Mouse (Mus musculus): ENCODE measurements at regions not wholly inside any gene's neighbourhood (a gene's known extent, or its start where the extent isn't known, plus 50 kb on each side); places are given as distances from the start of the nearest gene placed in this dataset.

DNA sequence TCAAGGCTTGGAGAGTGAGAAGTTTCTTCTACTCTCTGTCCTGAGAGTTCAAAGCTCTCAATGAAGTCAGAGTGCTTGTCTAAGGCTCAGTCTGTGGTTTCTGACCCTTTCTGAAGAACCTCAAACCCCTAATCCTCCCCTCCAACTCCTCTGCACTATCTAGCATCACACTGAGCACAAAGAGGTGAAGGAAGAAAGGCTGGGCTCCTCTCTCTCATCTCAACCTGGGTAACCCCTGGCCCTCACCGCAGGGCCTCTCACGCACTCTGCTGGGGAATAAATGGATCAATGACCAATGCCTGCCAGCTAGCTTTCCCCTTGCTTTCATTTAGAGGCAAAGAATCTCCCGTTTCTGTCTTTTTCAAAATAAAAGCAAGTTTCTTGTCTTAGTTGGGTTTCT lies 150.8 kb downstream of the Dad1 start:
- Histone ChIP-seq H3K4me2 (ENCODE audit: low read depth, low read length, poor library complexity, severe bottlenecking) (no peak overlapping the region), H3K36me3 (ENCODE audit: insufficient read depth, low read length) (no peaks in the 10 kb centered on the region), H3K4me1 (ENCODE audit: insufficient read depth, low read length) (no peaks in the 10 kb centered on the region), H3K27ac (ENCODE audit: low read depth, low read length) (no peak overlapping the region), H3K9me3 (ENCODE audit: low read length) (no peaks in the 10 kb centered on the region), H3K9ac (replicated peaks; ENCODE audit: low read length, poor library complexity, severe bottlenecking) (no peak overlapping the region), H3K27me3 (ENCODE audit: insufficient read depth, low read length) (no peaks in the 10 kb centered on the region), H3K4me3 (ENCODE audit: low read depth, low read length) (no peak overlapping the region)
- no peak for TF ChIP-seq CTCF (IDR thresholded peaks at IDR 0.05)
- DNase-seq (ENCODE audit: low spot score) = no peak
- no peak for ATAC-seq (ENCODE audit: low FRiP score)
- 53% methylated on average over 3 of the region's 3 CpGs for WGBS

DNA sequence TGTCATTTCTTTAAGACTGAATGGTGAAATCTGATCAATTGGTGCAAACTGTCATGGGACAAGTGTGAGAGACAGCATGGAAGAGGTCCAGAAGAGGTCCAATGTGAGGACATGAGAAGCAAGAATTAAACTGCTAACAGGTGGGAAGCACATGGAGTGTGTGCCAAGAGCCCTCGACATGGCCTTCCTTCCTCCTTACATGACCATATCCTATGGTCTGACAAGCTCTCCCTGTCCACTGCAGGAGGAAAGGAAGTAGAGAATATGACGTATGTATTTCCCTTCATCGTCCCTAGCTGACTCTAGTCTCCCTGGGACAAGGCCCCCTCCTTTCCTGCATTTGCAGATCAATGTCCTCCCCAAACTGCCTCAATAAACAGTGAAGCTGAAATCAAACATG lies 152.1 kb downstream of the Dad1 start:
- H3K4me1 ChIP-seq (ENCODE audit: insufficient read depth, low read length) = no peaks in the 10 kb centered on the region
- no peaks in the 10 kb centered on the region for H3K36me3 ChIP-seq (ENCODE audit: insufficient read depth, low read length)
- ATAC-seq (ENCODE audit: low FRiP score) = no peak
- no peak overlapping the region for H3K27ac ChIP-seq (ENCODE audit: low read depth, low read length)
- no peak for TF ChIP-seq CTCF (IDR thresholded peaks at IDR 0.05)
- no peak overlapping the region for H3K4me3 ChIP-seq (ENCODE audit: low read depth, low read length)
- WGBS = 57% methylated on average over 3 of the region's 3 CpGs
- H3K27me3 ChIP-seq (ENCODE audit: insufficient read depth, low read length) = no peaks in the 10 kb centered on the region
- H3K9ac ChIP-seq (replicated peaks; ENCODE audit: low read length, poor library complexity, severe bottlenecking) = no peak overlapping the region
- no peaks in the 10 kb centered on the region for H3K9me3 ChIP-seq (ENCODE audit: low read length)
- DNase-seq (ENCODE audit: low spot score) = no peak
- no peak overlapping the region for H3K4me2 ChIP-seq (ENCODE audit: low read depth, low read length, poor library complexity, severe bottlenecking)

DNA sequence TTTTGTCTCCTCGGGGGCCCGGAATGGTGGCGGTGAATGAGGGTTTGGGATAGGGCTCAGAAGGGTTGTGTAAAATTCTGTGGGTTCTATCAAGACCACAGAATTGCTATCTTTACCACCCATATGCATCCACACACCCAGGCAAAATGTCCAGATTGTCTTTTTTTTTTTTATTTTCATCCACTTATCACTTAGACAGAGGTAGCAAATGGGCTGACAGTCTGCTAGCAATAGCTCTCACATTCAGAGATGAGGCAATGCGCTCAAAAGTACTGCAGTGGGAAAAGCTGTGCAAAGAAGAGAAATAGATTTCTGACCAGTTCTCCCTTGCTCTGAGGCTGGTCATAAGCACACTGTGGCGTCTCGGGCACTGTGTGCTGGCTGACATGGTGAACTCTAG lies 154.5 kb downstream of the Dad1 start:
- no peaks in the 10 kb centered on the region for H3K36me3 ChIP-seq (ENCODE audit: insufficient read depth, low read length)

GRCm38 (mm10) chr14:54098122-54098775 lies 155.7 kb downstream of the Dad1 start:
- DNase-seq (ENCODE audit: low spot score) (no peak), ATAC-seq (ENCODE audit: low FRiP score) (no peak)
- Histone ChIP-seq H3K27me3 (ENCODE audit: insufficient read depth, low read length) (no peaks in the 10 kb centered on the region), H3K36me3 (ENCODE audit: insufficient read depth, low read length) (no peaks in the 10 kb centered on the region), H3K4me3 (ENCODE audit: low read depth, low read length) (no peak overlapping the region), H3K27ac (ENCODE audit: low read depth, low read length) (no peak overlapping the region), H3K9ac (replicated peaks; ENCODE audit: low read length, poor library complexity, severe bottlenecking) (no peak overlapping the region), H3K9me3 (ENCODE audit: low read length) (no peaks in the 10 kb centered on the region), H3K4me1 (ENCODE audit: insufficient read depth, low read length) (no peaks in the 10 kb centered on the region), H3K4me2 (ENCODE audit: low read depth, low read length, poor library complexity, severe bottlenecking) (no peak overlapping the region)
- TF ChIP-seq CTCF (IDR thresholded peaks at IDR 0.05) = no peak
- 84% methylated on average over 10 of the region's 10 CpGs for WGBS

More for the DNA sequence above, 154.5 kb downstream of the Dad1 start:
- Histone ChIP-seq H3K27me3 (ENCODE audit: insufficient read depth, low read length) (no peaks in the 10 kb centered on the region), H3K4me2 (ENCODE audit: low read depth, low read length, poor library complexity, severe bottlenecking) (no peak overlapping the region), H3K4me1 (ENCODE audit: insufficient read depth, low read length) (no peaks in the 10 kb centered on the region), H3K9ac (replicated peaks; ENCODE audit: low read length, poor library complexity, severe bottlenecking) (no peak overlapping the region), H3K9me3 (ENCODE audit: low read length) (no peaks in the 10 kb centered on the region), H3K27ac (ENCODE audit: low read depth, low read length) (no peak overlapping the region), H3K4me3 (ENCODE audit: low read depth, low read length) (no peak overlapping the region)
- no peak for TF ChIP-seq CTCF (IDR thresholded peaks at IDR 0.05)
- ATAC-seq (ENCODE audit: low FRiP score) (no peak), DNase-seq (ENCODE audit: low spot score) (no peak)
- WGBS = 92% methylated on average over 6 of the region's 6 CpGs

DNA sequence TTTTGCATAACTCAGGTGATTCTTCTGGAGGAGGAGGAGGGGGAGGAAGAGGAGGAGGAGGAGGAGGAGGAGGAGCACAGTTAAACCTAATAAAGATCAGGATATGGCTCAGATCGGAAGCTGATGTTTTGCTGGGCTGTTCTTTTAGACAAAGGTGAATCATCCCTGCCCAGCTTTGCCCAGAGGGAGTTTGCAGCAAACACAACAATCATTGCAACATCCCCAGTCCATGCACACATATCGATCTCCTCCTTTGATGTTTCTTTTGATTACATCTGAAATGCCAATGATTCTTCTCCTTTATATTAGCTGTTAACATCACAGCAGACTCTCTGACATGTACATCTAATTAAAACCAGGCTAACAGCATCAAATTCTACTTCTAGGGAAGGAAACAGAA lies 156.9 kb downstream of the Dad1 start:
- no peak for ATAC-seq (ENCODE audit: low FRiP score)
- H3K9ac ChIP-seq (replicated peaks; ENCODE audit: low read length, poor library complexity, severe bottlenecking) = no peak overlapping the region
- H3K4me2 ChIP-seq (ENCODE audit: low read depth, low read length, poor library complexity, severe bottlenecking) = no peak overlapping the region
- DNase-seq (ENCODE audit: low spot score) = no peak
- no peaks in the 10 kb centered on the region for H3K4me1 ChIP-seq (ENCODE audit: insufficient read depth, low read length)
- no peak overlapping the region for H3K27ac ChIP-seq (ENCODE audit: low read depth, low read length)
- TF ChIP-seq CTCF (IDR thresholded peaks at IDR 0.05) = no peak
- 54% methylated on average over 2 of the region's 2 CpGs for WGBS
- no peaks in the 10 kb centered on the region for H3K27me3 ChIP-seq (ENCODE audit: insufficient read depth, low read length)
- H3K9me3 ChIP-seq (ENCODE audit: low read length) = no peaks in the 10 kb centered on the region
- H3K36me3 ChIP-seq (ENCODE audit: insufficient read depth, low read length) = no peaks in the 10 kb centered on the region
- no peak overlapping the region for H3K4me3 ChIP-seq (ENCODE audit: low read depth, low read length)

DNA sequence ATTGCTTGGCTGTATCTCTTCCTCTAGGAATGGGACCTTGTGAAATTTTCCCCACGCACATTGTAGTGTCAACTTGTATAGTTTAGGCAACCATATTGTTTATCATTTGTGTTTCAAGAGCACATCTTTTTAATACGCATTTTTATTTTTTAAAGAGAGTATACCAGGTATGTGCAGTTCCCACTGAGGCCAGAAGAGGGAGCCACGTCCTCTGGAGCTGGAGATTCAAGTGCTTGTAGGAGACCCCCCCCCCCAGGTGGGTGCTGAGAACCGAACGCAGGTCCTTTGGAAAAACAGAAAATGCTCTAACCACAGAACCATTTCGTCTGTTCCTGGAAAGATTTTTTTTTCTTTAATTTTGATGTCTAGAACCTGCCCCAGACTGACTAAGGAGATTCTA lies 161.5 kb downstream of the Dad1 start:
- H3K9me3 ChIP-seq (ENCODE audit: low read length) = no peaks in the 10 kb centered on the region
- DNase-seq (ENCODE audit: low spot score) (no peak), ATAC-seq (ENCODE audit: low FRiP score) (no peak)
- H3K27ac ChIP-seq (ENCODE audit: low read depth, low read length) = no peak overlapping the region
- H3K27me3 ChIP-seq (ENCODE audit: insufficient read depth, low read length) = no peaks in the 10 kb centered on the region
- WGBS = 88% methylated on average over 6 of the region's 6 CpGs
- H3K4me1 ChIP-seq (ENCODE audit: insufficient read depth, low read length) = no peaks in the 10 kb centered on the region
- TF ChIP-seq CTCF (IDR thresholded peaks at IDR 0.05) = peak; percentile 30
- H3K36me3 ChIP-seq (ENCODE audit: insufficient read depth, low read length) = no peaks in the 10 kb centered on the region
- no peak overlapping the region for H3K9ac ChIP-seq (replicated peaks; ENCODE audit: low read length, poor library complexity, severe bottlenecking)
- H3K4me3 ChIP-seq (ENCODE audit: low read depth, low read length) = no peak overlapping the region
- no peak overlapping the region for H3K4me2 ChIP-seq (ENCODE audit: low read depth, low read length, poor library complexity, severe bottlenecking)

Measured in midbrain, postnatal 0 days (tissue).